ENCODE assay signal across 8 mouse cellular contexts in genomic region chr12:73324742-73325141, GRCm38 (mm10). TPM values are rescaled to one million over a fixed set of nuclear protein-coding genes. Genes with fewer than 3 reads are reported as not detected.
DNase-seq lines count a peak whose midpoint lies in the region; ATAC-seq and TF ChIP-seq lines count a peak whose summit lies in the region.

No protein-coding gene starts in this region.

- TF ChIP-seq EP300 in CH12.LX (IDR thresholded peaks at IDR 0.05; ENCODE audit: low read length), result no peak

- H3K79me2 ChIP-seq in CH12.LX (replicated peaks; ENCODE audit: control insufficient read depth, extremely low read depth, insufficient read depth, poor library complexity, severe bottlenecking), result no peaks in the 10 kb centered on the region

- H3K4me1 ChIP-seq in intestine, postnatal 0 days (replicated peaks; ENCODE audit: control insufficient read depth, insufficient read depth, low read length), result no peaks in the 10 kb centered on the region
- no peaks in the 10 kb centered on the region for H3K4me1 ChIP-seq in intestine, embryonic 16.5 days (ENCODE audit: control insufficient read depth, insufficient read depth, low read length)
- peaks cover 18 to 63% of the 10 kb centered on the region in 2 experiments for H3K4me1 ChIP-seq in CH12.LX (ENCODE audit: control insufficient read depth in 1 of 2, insufficient read depth in 2 of 2)
- H3K4me1 ChIP-seq in embryonic facial prominence, embryonic 15.5 days, result peaks cover 20% of the 10 kb centered on the region
- no peaks in the 10 kb centered on the region for H3K4me1 ChIP-seq in hindbrain, embryonic 14.5 days (replicated peaks; ENCODE audit: control insufficient read depth, insufficient read depth, low read length)
- no peaks in the 10 kb centered on the region for H3K4me1 ChIP-seq in neural tube, embryonic 15.5 days

- TF ChIP-seq RAD21 in CH12.LX (IDR thresholded peaks at IDR 0.05; ENCODE audit: low read depth, low read length), result peak; percentile 69

- peak; percentile 62 for TF ChIP-seq CTCF in intestine, postnatal 0 days (IDR thresholded peaks at IDR 0.05; ENCODE audit: low read depth)
- TF ChIP-seq CTCF in CH12.LX (conservative IDR thresholded peaks at IDR 0.05 in 1 of 2, IDR thresholded peaks at IDR 0.05 in 1 of 2; ENCODE audit: low read depth in 2 of 2, low read length in 2 of 2), result peak in 1 of 2 experiments; percentile 65; a peak in 2 of 4 replicates

- no peaks in the 10 kb centered on the region for H3K9me3 ChIP-seq in intestine, postnatal 0 days (ENCODE audit: control insufficient read depth)
- H3K9me3 ChIP-seq in intestine, embryonic 16.5 days (ENCODE audit: control insufficient read depth, low read length), result no peaks in the 10 kb centered on the region
- no peaks in the 10 kb centered on the region for H3K9me3 ChIP-seq in CH12.LX (replicated peaks; ENCODE audit: low read length)
- no peaks in the 10 kb centered on the region for H3K9me3 ChIP-seq in embryonic facial prominence, embryonic 15.5 days (replicated peaks)
- H3K9me3 ChIP-seq in hindbrain, embryonic 14.5 days (ENCODE audit: control insufficient read depth, low read length), result no peaks in the 10 kb centered on the region
- no peaks in the 10 kb centered on the region for H3K9me3 ChIP-seq in neural tube, embryonic 15.5 days (replicated peaks)

- H3K9ac ChIP-seq in intestine, postnatal 0 days (ENCODE audit: low read depth, low read length), result no peak overlapping the region
- H3K9ac ChIP-seq in intestine, embryonic 16.5 days (ENCODE audit: low read depth, low read length), result no peak overlapping the region
- no peak overlapping the region for H3K9ac ChIP-seq in CH12.LX (ENCODE audit: insufficient read depth, low read depth)
- H3K9ac ChIP-seq in embryonic facial prominence, embryonic 15.5 days, result no peak overlapping the region
- H3K9ac ChIP-seq in hindbrain, embryonic 14.5 days, result no peak overlapping the region
- no peak overlapping the region for H3K9ac ChIP-seq in neural tube, embryonic 15.5 days (replicated peaks)

- no peak overlapping the region for H3K4me3 ChIP-seq in intestine, postnatal 0 days (ENCODE audit: low read depth, low read length)
- no peak overlapping the region for H3K4me3 ChIP-seq in intestine, embryonic 16.5 days (ENCODE audit: low read length)
- no peak overlapping the region for H3K4me3 ChIP-seq in CH12.LX (replicated peaks in 1 of 3; ENCODE audit: low read depth in 2 of 3, low read length in 2 of 3, poor library complexity in 1 of 3)
- no peak overlapping the region for H3K4me3 ChIP-seq in embryonic facial prominence, embryonic 15.5 days (replicated peaks)
- H3K4me3 ChIP-seq in hindbrain, embryonic 14.5 days (replicated peaks; ENCODE audit: low read length), result no peak overlapping the region
- H3K4me3 ChIP-seq in neural tube, embryonic 15.5 days (replicated peaks), result no peak overlapping the region

- dilution Hi-C loops in CH12.LX (cut with MboI; ENCODE audit: extremely low pct_ligation_motif_present, extremely low pct_unique_long_range_greater_than_20kb, low sequenced_read_pairs), result no loop called here

- DNase-seq in CH12.LX (ENCODE audit: extremely low read depth), result peak; percentile 54
- peak; percentile 42 to 52 for DNase-seq in lung, adult 18-20 months
- no peak for DNase-seq in hindbrain, embryonic 14.5 days (ENCODE audit: low spot score)
- DNase-seq in thymus, adult 18-20 months, result no peak

- TF ChIP-seq POLR2A in CH12.LX (IDR thresholded peaks at IDR 0.05; ENCODE audit: low read depth, low read length), result no peak

- H3K27me3 ChIP-seq in intestine, postnatal 0 days (replicated peaks; ENCODE audit: control insufficient read depth, insufficient read depth, low read length), result no peaks in the 10 kb centered on the region
- no peaks in the 10 kb centered on the region for H3K27me3 ChIP-seq in intestine, embryonic 16.5 days (replicated peaks; ENCODE audit: control insufficient read depth, insufficient read depth, low read length)
- H3K27me3 ChIP-seq in CH12.LX (replicated peaks), result no peaks in the 10 kb centered on the region
- peaks cover 5% of the 10 kb centered on the region; the same call in 1 of the 2 replicates for H3K27me3 ChIP-seq in embryonic facial prominence, embryonic 15.5 days
- H3K27me3 ChIP-seq in hindbrain, embryonic 14.5 days (ENCODE audit: control insufficient read depth, insufficient read depth, low read length), result no peaks in the 10 kb centered on the region
- H3K27me3 ChIP-seq in neural tube, embryonic 15.5 days (replicated peaks), result no peaks in the 10 kb centered on the region

- no peak for ATAC-seq in intestine, postnatal 0 days
- ATAC-seq in intestine, embryonic 16.5 days, result no peak
- no peak for ATAC-seq in embryonic facial prominence, embryonic 15.5 days (ENCODE audit: insufficient number of reproducible peaks, low FRiP score, low TSS enrichment, low read depth)
- ATAC-seq in hindbrain, embryonic 14.5 days (ENCODE audit: low FRiP score), result no peak
- ATAC-seq in neural tube, embryonic 15.5 days (ENCODE audit: low FRiP score), result no peak

- no peak overlapping the region for H3K4me2 ChIP-seq in intestine, postnatal 0 days (replicated peaks; ENCODE audit: low read depth)
- no peak overlapping the region for H3K4me2 ChIP-seq in intestine, embryonic 16.5 days (ENCODE audit: low read depth, low read length)
- no peak overlapping the region for H3K4me2 ChIP-seq in CH12.LX (ENCODE audit: insufficient read depth, low read depth, poor library complexity, severe bottlenecking)
- no peak overlapping the region for H3K4me2 ChIP-seq in embryonic facial prominence, embryonic 15.5 days (replicated peaks)
- no peak overlapping the region for H3K4me2 ChIP-seq in hindbrain, embryonic 14.5 days (replicated peaks)
- no peak overlapping the region for H3K4me2 ChIP-seq in neural tube, embryonic 15.5 days

- H3K36me3 ChIP-seq in intestine, postnatal 0 days (ENCODE audit: control insufficient read depth, insufficient read depth), result no peaks in the 10 kb centered on the region; the same call in 1 of the 2 replicates
- no peaks in the 10 kb centered on the region for H3K36me3 ChIP-seq in intestine, embryonic 16.5 days (ENCODE audit: control insufficient read depth, insufficient read depth, low read length)
- peaks cover 0 to 3% of the 10 kb centered on the region in 2 experiments for H3K36me3 ChIP-seq in CH12.LX (replicated peaks in 1 of 2; ENCODE audit: control insufficient read depth in 1 of 2, insufficient read depth in 1 of 2, low read length in 1 of 2)
- H3K36me3 ChIP-seq in embryonic facial prominence, embryonic 15.5 days, result no peaks in the 10 kb centered on the region
- H3K36me3 ChIP-seq in hindbrain, embryonic 14.5 days (replicated peaks; ENCODE audit: control insufficient read depth, insufficient read depth), result no peaks in the 10 kb centered on the region
- no peaks in the 10 kb centered on the region for H3K36me3 ChIP-seq in neural tube, embryonic 15.5 days

- no peak overlapping the region for H3K27ac ChIP-seq in intestine, postnatal 0 days (ENCODE audit: low read depth, low read length)
- no peak overlapping the region for H3K27ac ChIP-seq in intestine, embryonic 16.5 days (ENCODE audit: low read length)
- H3K27ac ChIP-seq in CH12.LX (ENCODE audit: insufficient read depth, low read depth), result peak overlapping the region; percentile 12
- peak overlapping the region; percentile 18; the same call in 1 of the 2 replicates for H3K27ac ChIP-seq in embryonic facial prominence, embryonic 15.5 days (replicated peaks)
- no peak overlapping the region for H3K27ac ChIP-seq in hindbrain, embryonic 14.5 days
- no peak overlapping the region for H3K27ac ChIP-seq in neural tube, embryonic 15.5 days (replicated peaks)

- in situ Hi-C loops in CH12.LX (cut with MboI; ENCODE audit: low pct_ligation_motif_present, low pct_unique_long_range_greater_than_20kb, low sequenced_read_pairs), result loop anchor here (25.0 kb wide), 1 partner anchor 287 kb away; no protein-coding TSS in a partner anchor

- WGBS in intestine, postnatal 0 days, result 86% methylated on average over 1 of the region's 1 CpGs
- WGBS in intestine, embryonic 16.5 days, result 78% methylated on average over 1 of the region's 1 CpGs
- WGBS in embryonic facial prominence, embryonic 15.5 days, result 75% methylated on average over 1 of the region's 1 CpGs
- 88% methylated on average over 1 of the region's 1 CpGs for WGBS in hindbrain, embryonic 14.5 days
- 76% methylated on average over 1 of the region's 1 CpGs for WGBS in neural tube, embryonic 15.5 days

TF ChIP-seq in CH12.LX, 34 proteins besides CTCF, POLR2A, EP300 and RAD21:
- TF ChIP-seq TBP (conservative IDR thresholded peaks at IDR 0.05; ENCODE audit: low read depth, low read length) (no peak), ELF1 (IDR thresholded peaks at IDR 0.05; ENCODE audit: low read depth, low read length) (no peak), USF2 (conservative IDR thresholded peaks at IDR 0.05; ENCODE audit: low read depth, low read length) (no peak), SMC3 (IDR thresholded peaks at IDR 0.05; ENCODE audit: low read depth, low read length) (peak; percentile 67), KAT2A (IDR thresholded peaks at IDR 0.05; ENCODE audit: insufficient replicate concordance, low read length) (no peak), BHLHE40 (IDR thresholded peaks at IDR 0.05; ENCODE audit: low read depth, low read length) (no peak)

RNA-seq across cellular contexts. Expression of gene Slc38a6, which starts 38.2 kb away (rescaled TPM):
- 19.2 and 26.3 TPM in 2 replicates for polyA plus RNA-seq in intestine, postnatal 0 days (2015; fragmentation: Nextera tagmentation; extraction: Ambion mirVana)
- polyA plus RNA-seq in intestine, embryonic 16.5 days (2015; fragmentation: Nextera tagmentation; extraction: Ambion mirVana), result 7.7 and 11.3 TPM in 2 replicates
- 10.2 and 10.3 TPM in 2 replicates for total RNA-seq in CH12.LX (2012; rRNA removed)
- 13.6 and 15.4 TPM in 2 replicates for total RNA-seq in CH12.LX (2014; rRNA removed)
- 6.9 and 7.0 TPM in 2 replicates for polyA plus RNA-seq in CH12.LX (2012; ENCODE audit: insufficient read length, low read depth)
- 13.2 and 16.5 TPM in 2 replicates for polyA plus RNA-seq in embryonic facial prominence, embryonic 15.5 days (2015; fragmentation: Nextera tagmentation; extraction: Ambion mirVana)
- polyA plus RNA-seq in hindbrain, embryonic 14.5 days (2014; fragmentation: Nextera tagmentation; extraction: Ambion mirVana), result 11.9 and 16.1 TPM in 2 replicates
- 10.3 and 11.3 TPM in 2 replicates for polyA plus RNA-seq in neural tube, embryonic 15.5 days (2015; fragmentation: Nextera tagmentation; extraction: Ambion mirVana)

RNA-seq across cellular contexts. Expression of gene Trmt5, which starts 38.2 kb away (rescaled TPM):
- 5.3 and 6.6 TPM in 2 replicates for polyA plus RNA-seq in intestine, postnatal 0 days (2015; fragmentation: Nextera tagmentation; extraction: Ambion mirVana)
- 13.0 and 16.4 TPM in 2 replicates for polyA plus RNA-seq in intestine, embryonic 16.5 days (2015; fragmentation: Nextera tagmentation; extraction: Ambion mirVana)
- total RNA-seq in CH12.LX (2012; rRNA removed) (21.9 and 26.3 TPM in 2 replicates), CH12.LX (2014; rRNA removed) (51.3 and 57.7 TPM in 2 replicates)
- 40.4 and 40.5 TPM in 2 replicates for polyA plus RNA-seq in CH12.LX (2012; ENCODE audit: insufficient read length, low read depth)
- 15.8 and 17.1 TPM in 2 replicates for polyA plus RNA-seq in embryonic facial prominence, embryonic 15.5 days (2015; fragmentation: Nextera tagmentation; extraction: Ambion mirVana)
- polyA plus RNA-seq in hindbrain, embryonic 14.5 days (2014; fragmentation: Nextera tagmentation; extraction: Ambion mirVana), result 16.9 and 18.4 TPM in 2 replicates
- 15.3 and 16.6 TPM in 2 replicates for polyA plus RNA-seq in neural tube, embryonic 15.5 days (2015; fragmentation: Nextera tagmentation; extraction: Ambion mirVana)

Comparison
In these comparisons a context has a peak if more than half of its experiments do, and no peak if none do; other contexts are left out.
1. H3K27ac ChIP-seq: peak in CH12.LX (single experiment) and embryonic facial prominence, embryonic 15.5 days (single experiment); none in intestine, postnatal 0 days (single experiment), intestine, embryonic 16.5 days (single experiment), hindbrain, embryonic 14.5 days (single experiment) and neural tube, embryonic 15.5 days (single experiment).
2. DNase-seq: peak in CH12.LX (single experiment) and lung, adult 18-20 months (2 of 2); none in hindbrain, embryonic 14.5 days (single experiment) and thymus, adult 18-20 months (0 of 2).